Mouse (Mus musculus): ENCODE data around the gene Rab11fip5. TPM values are rescaled to one million over a fixed set of nuclear protein-coding genes. Genes with fewer than 3 reads are reported as not detected.

Rab11fip5 gene
- polyA plus RNA-seq, 1 experiment from 2014 or later: 5.8 TPM

DNA sequence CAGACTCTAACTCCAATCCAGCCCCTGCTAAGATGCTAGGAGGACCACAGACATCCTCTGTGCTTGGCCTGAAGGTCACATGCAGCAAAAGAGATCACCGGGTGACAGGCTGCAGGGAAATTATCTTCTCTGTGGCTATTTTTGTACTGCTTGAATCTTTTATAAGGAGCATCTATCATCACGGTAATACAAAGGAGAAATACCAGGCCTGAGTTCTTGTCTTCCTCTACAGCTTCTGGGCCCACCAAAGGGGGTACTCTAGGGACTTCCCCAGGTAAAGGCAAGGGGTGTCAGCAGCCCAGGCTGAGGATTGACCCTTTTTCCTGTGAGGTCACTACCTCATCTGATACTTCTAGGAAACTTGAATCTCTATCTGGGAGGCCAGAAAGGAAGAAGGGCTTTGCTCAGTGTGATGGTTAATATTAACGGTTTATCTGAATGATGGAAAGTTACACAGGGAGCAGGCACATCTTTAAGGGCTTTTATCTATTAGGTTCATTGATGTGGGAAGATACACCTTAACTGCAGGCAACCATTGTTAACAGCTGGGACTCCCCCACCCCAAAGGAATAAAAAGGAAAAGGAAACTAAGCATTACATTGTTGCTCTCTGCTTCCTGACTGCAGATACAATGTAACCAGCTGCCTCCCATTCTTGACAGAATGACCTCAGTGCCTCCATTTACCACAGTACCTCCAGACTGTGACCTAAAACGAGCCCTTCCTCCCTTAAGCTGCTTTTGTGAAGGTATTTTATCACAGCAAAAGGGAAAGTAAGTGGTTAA lies 17.6 kb downstream of the Rab11fip5 start:
- 73% methylated on average over 4 of the region's 4 CpGs for WGBS
- no peak overlapping the region for H3K27ac ChIP-seq
- DNase-seq (ENCODE audit: low spot score): no peak
- no peaks in the 10 kb centered on the region for H3K27me3 ChIP-seq (ENCODE audit: insufficient read depth, poor library complexity, severe bottlenecking)
- H3K4me1 ChIP-seq (replicated peaks): no peaks in the 10 kb centered on the region
- H3K9me3 ChIP-seq: no peaks in the 10 kb centered on the region
- no peak overlapping the region for H3K4me3 ChIP-seq
- no peaks in the 10 kb centered on the region for H3K36me3 ChIP-seq

DNA sequence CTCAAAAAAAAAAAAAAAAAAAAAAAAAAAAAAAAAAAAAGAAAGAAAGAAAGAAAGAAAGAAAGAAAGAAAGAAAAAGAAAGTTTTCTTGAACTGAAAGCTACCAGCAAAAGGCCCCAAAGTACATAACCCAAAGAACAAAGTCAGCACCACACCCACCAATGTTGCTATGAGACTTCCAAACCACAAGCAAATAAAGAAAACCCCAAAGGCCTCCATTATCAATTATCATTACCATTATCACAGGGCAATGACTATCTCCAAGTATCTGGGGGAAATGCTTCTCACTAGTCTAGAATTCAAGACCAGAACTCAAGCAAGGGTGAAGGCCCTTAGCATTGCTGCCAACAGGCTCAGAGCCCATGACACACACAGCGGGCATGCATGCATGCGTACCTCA lies 18.7 kb downstream of the Rab11fip5 start:
- H3K4me3 ChIP-seq: no peak overlapping the region
- no peaks in the 10 kb centered on the region for H3K9me3 ChIP-seq
- H3K27ac ChIP-seq: no peak overlapping the region
- H3K4me1 ChIP-seq (replicated peaks): no peaks in the 10 kb centered on the region
- H3K36me3 ChIP-seq: no peaks in the 10 kb centered on the region
- DNase-seq (ENCODE audit: low spot score): no peak
- WGBS: 97% methylated on average over 2 of the region's 2 CpGs
- H3K27me3 ChIP-seq (ENCODE audit: insufficient read depth, poor library complexity, severe bottlenecking): no peaks in the 10 kb centered on the region

DNA sequence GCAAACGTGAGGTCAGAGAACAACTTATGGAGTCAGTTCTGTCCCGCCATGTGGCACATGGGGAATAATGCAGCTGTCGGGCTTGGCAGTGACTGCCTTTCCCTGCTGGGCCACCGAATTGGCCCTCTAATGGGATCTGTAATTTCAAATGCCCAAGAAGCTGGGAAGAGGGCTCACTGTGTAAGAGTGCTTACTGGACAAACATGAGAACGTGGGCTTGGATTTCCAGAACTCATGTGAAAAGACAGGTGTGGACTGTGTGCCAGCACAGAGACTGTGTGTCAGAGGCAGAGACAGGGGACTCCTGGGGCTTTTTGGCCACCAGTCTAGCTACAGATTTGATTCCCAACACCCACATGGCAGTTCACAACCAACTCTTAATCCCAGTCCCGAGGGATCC lies 19.7 kb downstream of the Rab11fip5 start:
- DNase-seq (ENCODE audit: low spot score): no peak
- WGBS: 77% methylated on average over 6 of the region's 6 CpGs
- Histone ChIP-seq H3K36me3 (no peaks in the 10 kb centered on the region), H3K4me3 (no peak overlapping the region), H3K27me3 (ENCODE audit: insufficient read depth, poor library complexity, severe bottlenecking) (no peaks in the 10 kb centered on the region), H3K27ac (no peak overlapping the region), H3K9me3 (no peaks in the 10 kb centered on the region), H3K4me1 (replicated peaks) (no peaks in the 10 kb centered on the region)

DNA sequence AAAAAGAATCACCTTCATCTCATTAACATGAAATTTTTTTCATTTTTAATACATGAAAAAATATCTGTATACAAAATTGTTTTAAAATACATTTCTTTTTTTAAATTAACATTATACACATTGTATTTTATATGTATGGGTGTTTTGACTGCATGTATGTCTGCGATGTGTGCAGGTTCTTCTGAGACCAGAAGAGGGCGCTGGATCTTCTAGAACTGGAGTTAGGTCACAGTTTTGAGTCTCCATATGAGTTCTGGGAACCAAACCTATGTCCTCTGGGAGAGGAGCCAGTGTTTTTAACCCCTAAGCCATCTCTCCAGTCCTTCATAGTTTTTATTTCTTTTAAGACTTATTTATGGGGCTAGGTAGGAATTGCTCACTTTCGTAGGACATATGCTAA lies 20.7 kb downstream of the Rab11fip5 start:
- H3K9me3 ChIP-seq: no peaks in the 10 kb centered on the region

DNA sequence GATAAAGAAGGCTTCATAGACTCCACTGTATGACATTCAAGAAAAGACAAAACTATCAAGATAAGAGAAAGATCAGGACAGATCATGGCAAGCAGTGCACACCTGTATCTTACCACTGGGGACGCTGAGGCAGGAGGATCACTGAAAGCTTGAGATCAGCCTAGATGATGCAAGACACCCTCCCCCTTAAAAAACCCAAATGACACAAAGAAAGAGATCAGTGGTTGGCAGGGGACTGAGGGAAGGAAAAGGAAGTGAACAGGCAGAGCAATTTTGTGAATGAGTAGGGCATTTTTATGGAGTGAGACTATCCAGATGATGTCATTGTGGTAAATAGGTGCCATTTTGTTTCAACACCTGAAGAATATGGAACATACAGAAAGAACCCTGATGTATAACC lies 24.3 kb downstream of the Rab11fip5 start:
- Histone ChIP-seq H3K36me3 (peaks cover 8% of the 10 kb centered on the region; the same call in 1 of the 2 replicates), H3K4me1 (replicated peaks) (no peaks in the 10 kb centered on the region), H3K27ac (no peak overlapping the region), H3K4me3 (no peak overlapping the region), H3K9me3 (no peaks in the 10 kb centered on the region), H3K27me3 (ENCODE audit: insufficient read depth, poor library complexity, severe bottlenecking) (0 out of 2 replicates have a peak, but pooled peaks cover 3% of the 10 kb centered on the region)
- WGBS: 83% methylated on average over 1 of the region's 1 CpGs
- DNase-seq (ENCODE audit: low spot score): no peak

More for the DNA sequence above, 20.7 kb downstream of the Rab11fip5 start:
- H3K4me3 ChIP-seq: no peak overlapping the region
- H3K27me3 ChIP-seq (ENCODE audit: insufficient read depth, poor library complexity, severe bottlenecking): no peaks in the 10 kb centered on the region
- no peaks in the 10 kb centered on the region for H3K4me1 ChIP-seq (replicated peaks)
- WGBS: 63% methylated on average over 3 of the region's 3 CpGs
- H3K27ac ChIP-seq: no peak overlapping the region
- no peaks in the 10 kb centered on the region for H3K36me3 ChIP-seq
- DNase-seq (ENCODE audit: low spot score): no peak

DNA sequence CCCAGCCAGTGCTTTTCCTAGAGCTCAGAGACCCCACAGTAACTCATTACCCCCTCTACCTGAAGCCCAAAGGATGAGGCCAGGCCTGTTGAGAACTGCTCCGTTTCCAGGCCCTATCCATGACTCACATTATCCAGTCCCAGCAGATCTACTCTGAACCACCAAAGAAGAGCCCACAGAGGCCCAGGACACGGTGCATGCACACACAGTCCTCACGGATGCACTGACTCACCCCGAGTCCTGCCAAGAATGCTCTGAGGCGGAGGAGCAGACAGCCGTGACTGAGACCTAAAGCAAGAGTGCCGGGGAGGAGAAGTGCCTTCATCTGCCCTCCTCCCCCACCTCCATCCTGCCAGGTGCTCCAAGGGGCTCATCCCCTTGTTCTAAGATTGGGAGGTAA lies 25.2 kb downstream of the Rab11fip5 start:
- 60% methylated on average over 7 of the region's 7 CpGs for WGBS
- Histone ChIP-seq H3K27me3 (ENCODE audit: insufficient read depth, poor library complexity, severe bottlenecking) (peaks cover 6% of the 10 kb centered on the region; the same call in 1 of the 2 replicates), H3K4me3 (no peak overlapping the region), H3K4me1 (replicated peaks) (no peaks in the 10 kb centered on the region), H3K9me3 (no peaks in the 10 kb centered on the region), H3K36me3 (peaks cover 8% of the 10 kb centered on the region; the same call in 1 of the 2 replicates), H3K27ac (no peak overlapping the region)
- no peak for DNase-seq (ENCODE audit: low spot score)

DNA sequence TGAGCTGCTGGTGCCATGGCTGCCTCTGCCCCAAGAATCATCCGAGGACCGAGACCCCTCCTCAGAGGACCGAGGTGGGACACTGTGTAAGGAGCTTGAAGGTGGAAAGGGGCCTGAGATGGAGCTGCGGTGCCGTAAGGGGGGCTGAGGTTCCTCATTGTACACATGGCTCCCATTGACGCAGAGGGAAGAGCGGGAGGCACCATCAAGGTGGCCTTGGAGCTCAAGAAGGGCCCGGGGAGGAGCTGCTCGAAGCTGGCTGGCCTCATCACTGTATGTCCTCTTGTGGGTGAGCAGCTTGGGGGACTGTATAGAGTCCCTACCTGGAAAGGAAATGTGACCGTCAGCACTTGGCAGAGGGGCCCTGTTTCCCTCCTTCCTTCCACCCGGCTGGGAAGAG lies 26.3 kb downstream of the Rab11fip5 start:
- no peak for DNase-seq (ENCODE audit: low spot score)
- Histone ChIP-seq H3K27ac (no peak overlapping the region), H3K27me3 (ENCODE audit: insufficient read depth, poor library complexity, severe bottlenecking) (peaks cover 9% of the 10 kb centered on the region; the same call in 1 of the 2 replicates), H3K36me3 (peaks cover 8% of the 10 kb centered on the region; the same call in 1 of the 2 replicates), H3K4me1 (replicated peaks) (no peaks in the 10 kb centered on the region), H3K4me3 (no peak overlapping the region), H3K9me3 (no peaks in the 10 kb centered on the region)
- 90% methylated on average over 11 of the region's 11 CpGs for WGBS

DNA sequence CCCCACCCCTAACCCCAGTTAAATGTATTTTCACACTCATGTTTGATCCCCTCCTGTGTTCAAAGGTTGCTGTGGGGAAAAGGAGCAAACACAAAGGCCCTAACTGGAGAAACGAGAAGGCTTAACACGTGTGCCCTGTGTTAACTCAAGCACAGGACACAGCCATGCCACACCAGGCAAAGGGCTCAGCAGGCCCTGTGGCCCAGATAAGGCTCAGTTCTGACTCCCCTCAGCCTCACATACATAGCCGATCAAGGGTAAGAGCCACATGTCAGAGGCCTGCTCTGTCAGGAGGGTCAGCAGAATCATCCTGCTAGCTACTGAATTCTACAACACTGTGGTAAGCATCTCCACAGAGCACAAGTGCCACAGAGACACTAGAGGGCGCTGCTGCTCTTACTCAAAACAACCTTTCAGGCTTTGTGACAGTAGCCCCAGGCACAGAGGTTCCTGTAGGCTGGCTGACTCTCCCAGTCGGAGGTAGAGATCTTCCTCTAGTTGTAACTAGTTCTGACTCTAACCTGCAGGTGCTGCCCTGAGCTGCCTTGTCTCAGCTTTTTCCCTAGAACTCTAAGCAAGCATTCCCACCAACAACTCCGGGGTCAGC lies 28.3 kb downstream of the Rab11fip5 start:
- 39% methylated on average over 6 of the region's 6 CpGs for WGBS
- DNase-seq (ENCODE audit: low spot score): peak; percentile 86
- H3K27me3 ChIP-seq (ENCODE audit: insufficient read depth, poor library complexity, severe bottlenecking): peaks cover 25% of the 10 kb centered on the region
- H3K4me1 ChIP-seq (replicated peaks): no peaks in the 10 kb centered on the region
- no peak overlapping the region for H3K27ac ChIP-seq
- no peaks in the 10 kb centered on the region for H3K9me3 ChIP-seq
- H3K4me3 ChIP-seq: no peak overlapping the region
- peaks cover 8% of the 10 kb centered on the region; the same call in 1 of the 2 replicates for H3K36me3 ChIP-seq

DNA sequence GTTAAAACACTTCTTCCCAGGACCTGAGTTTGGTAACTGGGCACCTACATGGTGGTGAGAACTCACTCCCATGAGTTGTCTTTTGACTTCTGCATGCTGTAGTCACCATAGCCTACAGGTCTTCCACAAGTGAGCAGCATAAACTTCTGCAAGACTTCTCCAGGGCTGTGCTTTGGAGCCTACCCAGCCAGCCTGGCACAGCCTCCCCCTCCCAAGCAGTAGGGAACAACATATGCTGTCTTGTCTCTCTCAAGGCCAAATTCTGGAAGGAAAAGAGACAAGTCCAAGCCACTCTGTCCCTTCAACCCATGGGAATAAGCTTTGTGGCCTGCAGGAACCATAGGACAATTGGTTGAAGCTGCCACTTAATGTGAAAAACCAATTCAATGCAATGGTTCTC lies 29.5 kb downstream of the Rab11fip5 start:
- Histone ChIP-seq H3K4me3 (no peak overlapping the region), H3K9me3 (no peaks in the 10 kb centered on the region), H3K36me3 (peaks cover 8% of the 10 kb centered on the region; the same call in 1 of the 2 replicates), H3K4me1 (replicated peaks) (peaks cover 5% of the 10 kb centered on the region), H3K27ac (no peak overlapping the region), H3K27me3 (ENCODE audit: insufficient read depth, poor library complexity, severe bottlenecking) (peaks cover 33% of the 10 kb centered on the region)
- no peak for DNase-seq (ENCODE audit: low spot score)

DNA sequence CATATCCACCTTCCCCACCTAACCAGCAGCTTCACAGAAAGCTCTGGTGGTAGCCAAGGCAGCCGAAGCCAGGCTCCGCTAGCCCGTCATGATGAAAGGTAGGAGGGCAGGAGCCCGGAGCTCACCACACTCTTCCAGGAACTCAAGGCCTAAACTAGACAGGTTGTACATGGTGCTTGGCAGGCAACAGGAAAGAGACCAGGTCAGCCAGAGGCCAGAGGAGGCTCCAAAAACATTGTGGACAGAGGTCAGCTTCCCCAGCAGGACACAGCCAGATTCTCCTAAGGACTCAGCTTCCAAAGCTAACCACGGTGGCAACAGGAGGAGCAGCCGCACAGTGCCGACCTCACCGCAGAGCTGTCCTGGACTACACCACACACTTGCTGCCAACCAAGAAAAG lies 31.4 kb downstream of the Rab11fip5 start:
- Histone ChIP-seq H3K4me1 (replicated peaks) (peaks cover 5% of the 10 kb centered on the region), H3K27me3 (ENCODE audit: insufficient read depth, poor library complexity, severe bottlenecking) (peaks cover 39% of the 10 kb centered on the region), H3K9me3 (no peaks in the 10 kb centered on the region), H3K36me3 (peaks cover 7% of the 10 kb centered on the region; the same call in 1 of the 2 replicates), H3K27ac (no peak overlapping the region), H3K4me3 (no peak overlapping the region)
- DNase-seq (ENCODE audit: low spot score): no peak
- 87% methylated on average over 8 of the region's 8 CpGs for WGBS

DNA sequence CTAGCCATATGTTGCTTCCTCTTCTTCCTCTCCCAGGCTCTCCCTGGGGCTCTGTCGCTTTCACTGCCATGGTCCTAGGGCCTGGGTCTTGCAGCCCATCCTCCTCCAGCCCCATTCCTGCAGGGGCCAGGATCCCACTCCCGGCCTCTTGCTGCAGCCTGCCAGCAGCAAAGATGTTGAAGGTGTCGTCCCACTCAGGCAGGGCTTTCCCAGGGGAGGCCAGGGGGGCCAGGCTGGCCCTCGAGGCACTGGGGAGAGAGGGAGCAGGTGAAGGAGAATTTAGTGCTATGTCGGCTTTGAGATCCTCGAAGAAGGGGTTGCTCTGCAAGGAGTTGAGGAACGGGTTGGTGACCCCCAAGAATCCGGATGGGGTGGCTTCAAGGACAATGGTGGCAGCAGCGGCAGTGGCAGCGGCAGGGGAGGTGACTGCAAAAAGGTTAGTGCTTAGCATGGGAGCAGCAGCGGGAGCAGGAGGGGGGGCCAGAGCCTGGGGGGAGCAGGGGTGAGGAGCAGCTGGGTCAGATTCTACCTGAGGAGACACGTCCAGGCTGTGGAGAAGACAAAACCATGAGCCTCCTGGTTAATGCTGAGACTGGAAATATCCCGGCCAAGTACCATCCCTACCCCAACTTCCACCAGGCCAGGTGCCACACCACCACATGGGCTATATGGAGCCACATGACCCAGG lies 32.5 kb downstream of the Rab11fip5 start:
- 70% methylated on average over 13 of the region's 13 CpGs for WGBS
- no peak for DNase-seq (ENCODE audit: low spot score)
- Histone ChIP-seq H3K4me1 (replicated peaks) (peaks cover 5% of the 10 kb centered on the region), H3K27ac (no peak overlapping the region), H3K4me3 (no peak overlapping the region), H3K36me3 (no peaks in the 10 kb centered on the region), H3K9me3 (no peaks in the 10 kb centered on the region), H3K27me3 (ENCODE audit: insufficient read depth, poor library complexity, severe bottlenecking) (peaks cover 48% of the 10 kb centered on the region)

DNA sequence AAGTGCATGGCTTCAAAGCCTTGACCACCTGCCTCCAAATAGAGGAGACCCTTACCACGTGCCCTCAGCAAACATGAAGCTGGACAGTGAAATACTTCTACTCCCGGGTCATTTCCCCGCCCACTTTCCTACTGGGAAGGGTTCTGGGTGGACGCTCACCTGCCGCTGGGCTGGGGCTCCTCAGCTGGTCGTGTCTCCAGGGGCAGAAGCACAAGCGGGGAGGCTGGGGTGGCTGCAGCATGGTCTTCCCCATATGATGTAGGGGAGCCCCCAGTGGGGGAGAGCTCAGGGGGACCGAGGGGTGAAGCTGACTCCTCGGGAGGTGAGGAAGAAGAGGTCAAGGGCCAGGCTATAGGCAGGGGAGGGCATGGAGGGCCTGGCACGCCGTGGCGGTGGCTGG lies 34.2 kb downstream of the Rab11fip5 start:
- WGBS: 77% methylated on average over 12 of the region's 12 CpGs
- H3K27me3 ChIP-seq (ENCODE audit: insufficient read depth, poor library complexity, severe bottlenecking): peaks cover 62% of the 10 kb centered on the region
- H3K27ac ChIP-seq: no peak overlapping the region
- H3K9me3 ChIP-seq: no peaks in the 10 kb centered on the region
- H3K4me3 ChIP-seq: no peak overlapping the region
- H3K4me1 ChIP-seq (replicated peaks): peaks cover 9% of the 10 kb centered on the region
- no peak for DNase-seq (ENCODE audit: low spot score)
- no peaks in the 10 kb centered on the region for H3K36me3 ChIP-seq
